Mouse (Mus musculus) neural tube, embryonic 13.5 days (tissue): Measurements from ENCODE around the gene Gm14085. TPM values are rescaled to one million over a fixed set of nuclear protein-coding genes. Genes with fewer than 3 reads are reported as not detected.

Experiments
- ATAC-seq: fragments of 200-750 bp; cut with Nextera tagmentation; 2 replicates; pipeline ENCODE4 v1.8.0; 2017; ENCODE audit warnings: low read depth, mild to moderate bottlenecking, moderate TSS enrichment, moderate library complexity
- H3K27ac ChIP-seq: fragments of 300-500 bp; sonication (generic); replicated peaks from 2 replicates; pipeline ENCODE4 v1.5.1; 2015; ENCODE audit warnings: moderate library complexity, mild to moderate bottlenecking, inconsistent platforms
- H3K27me3 ChIP-seq: fragments of 300-500 bp; sonication (generic); 2 replicates; pipeline ENCODE4 v1.6.1; 2015; ENCODE audit warnings: mild to moderate bottlenecking, inconsistent platforms
- H3K36me3 ChIP-seq: fragments of 300-500 bp; sonication (generic); 2 replicates; pipeline ENCODE4 v1.6.1; 2015; ENCODE audit warnings: mild to moderate bottlenecking, inconsistent platforms
- H3K4me1 ChIP-seq: fragments of 300-500 bp; sonication (generic); replicated peaks from 2 replicates; pipeline ENCODE4 v1.6.1; 2015; ENCODE audit warnings: inconsistent platforms
- H3K4me2 ChIP-seq: fragments of 300-500 bp; sonication (generic); 2 replicates; pipeline ENCODE4 v1.6.1; 2015; ENCODE audit warnings: inconsistent platforms, mild to moderate bottlenecking, moderate library complexity
- H3K4me3 ChIP-seq: fragments of 300-500 bp; sonication (generic); 2 replicates; pipeline ENCODE4 v1.5.1; 2015; ENCODE audit warnings: mild to moderate bottlenecking, inconsistent platforms
- H3K9ac ChIP-seq: fragments of 300-500 bp; sonication (generic); 2 replicates; pipeline ENCODE4 v1.6.1; 2015; ENCODE audit warnings: moderate library complexity, mild to moderate bottlenecking, inconsistent platforms
- H3K9me3 ChIP-seq: fragments of 300-500 bp; sonication (generic); 2 replicates; pipeline ENCODE4 v1.6.1; 2016; ENCODE audit warnings: inconsistent platforms
- WGBS: fragments of 180-500 bp; shearing (Covaris S2); methylation state at CpG from one replicate; pipeline ENCODE4 v1.1.7; 2015; 5-methylcytosine and 5-hydroxymethylcytosine counted together
- polyA plus RNA-seq: library from polyadenylated mRNA; unstranded; fragments of >200 nt; fragmentation: Nextera tagmentation; extraction: Ambion mirVana; gene quantifications from 2 replicates; pipeline ENCODE4 v1.2.1, GENCODE M21; 2015

The Gm14085 gene
- polyA plus RNA-seq, 1 experiment from 2014 or later: not detected

DNA sequence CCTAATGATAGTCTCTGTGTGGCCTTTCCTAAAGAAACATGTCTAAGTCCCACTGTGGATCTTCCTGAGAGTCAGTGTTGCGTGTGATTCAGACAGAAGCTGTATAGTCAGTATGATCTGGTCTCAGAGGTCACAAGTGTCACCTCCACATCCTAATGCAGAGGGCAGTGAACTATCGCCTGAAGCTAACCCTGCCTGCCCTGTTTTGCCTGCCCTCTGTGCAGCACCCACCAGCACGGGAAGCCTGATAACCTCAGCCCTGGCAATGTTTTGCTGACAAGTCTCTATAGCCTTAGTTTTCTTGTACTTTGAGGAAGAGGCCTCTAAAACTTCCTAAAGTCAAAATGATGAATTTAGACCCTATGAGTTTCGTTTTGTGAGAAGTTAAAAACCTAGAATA lies 85.7 kb downstream of the Gm14085 start:
- Histone ChIP-seq H3K9ac (no peak overlapping the region), H3K27ac (no peak overlapping the region), H3K27me3 (no peaks in the 10 kb centered on the region), H3K36me3 (no peaks in the 10 kb centered on the region), H3K4me2 (no peak overlapping the region), H3K4me1 (no peaks in the 10 kb centered on the region), H3K9me3 (no peaks in the 10 kb centered on the region), H3K4me3 (no peak overlapping the region)
- WGBS: 78% methylated on average over 4 of the region's 4 CpGs
- no peak for ATAC-seq

DNA sequence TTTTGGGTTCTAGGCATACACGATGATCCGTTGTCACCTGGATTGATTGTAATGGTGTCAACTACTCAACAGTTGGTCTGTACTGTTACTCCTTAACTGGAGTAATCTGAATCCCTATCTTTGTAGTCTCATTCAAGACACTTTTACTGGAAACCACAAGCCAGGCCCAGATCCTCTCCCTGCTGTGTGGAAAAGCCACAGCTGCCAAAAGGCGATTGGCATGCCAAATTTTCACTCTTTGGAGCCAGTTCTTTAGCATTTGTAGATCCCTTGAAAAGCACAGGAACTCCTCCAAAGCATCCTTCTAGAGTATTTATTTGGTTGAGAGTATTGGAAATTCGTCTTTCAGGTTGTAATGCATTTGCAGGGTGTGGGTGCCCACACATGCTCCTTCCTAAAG lies 86.6 kb downstream of the Gm14085 start:
- H3K27ac ChIP-seq: no peak overlapping the region
- no peaks in the 10 kb centered on the region for H3K9me3 ChIP-seq
- WGBS: 76% methylated on average over 4 of the region's 4 CpGs
- no peak overlapping the region for H3K4me2 ChIP-seq
- no peak for ATAC-seq
- no peak overlapping the region for H3K9ac ChIP-seq
- H3K36me3 ChIP-seq: no peaks in the 10 kb centered on the region
- H3K27me3 ChIP-seq: no peaks in the 10 kb centered on the region
- H3K4me1 ChIP-seq: no peaks in the 10 kb centered on the region
- no peak overlapping the region for H3K4me3 ChIP-seq

DNA sequence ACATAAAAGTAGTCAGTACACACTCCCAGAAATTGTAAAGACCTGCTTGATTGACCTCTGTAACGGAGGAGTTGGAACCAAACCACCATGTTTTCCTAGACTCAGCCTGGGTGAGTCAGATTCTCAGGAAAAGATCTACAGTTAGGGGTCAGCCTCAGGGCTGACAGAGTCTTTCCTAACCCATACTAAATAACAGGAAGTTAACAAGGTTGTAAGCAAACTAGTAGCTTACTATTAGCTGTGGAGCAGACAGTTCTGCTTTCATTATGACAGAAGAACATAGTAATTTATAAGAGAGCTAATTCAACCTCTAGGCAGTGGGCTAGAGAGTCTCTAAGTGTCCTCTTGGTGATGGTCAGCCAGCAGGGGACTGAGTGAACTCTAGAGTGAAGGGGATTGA lies 87.7 kb downstream of the Gm14085 start:
- no peak overlapping the region for H3K4me3 ChIP-seq
- ATAC-seq: no peak
- no peaks in the 10 kb centered on the region for H3K27me3 ChIP-seq
- WGBS: 82% methylated on average over 1 of the region's 1 CpGs
- H3K36me3 ChIP-seq: no peaks in the 10 kb centered on the region
- no peak overlapping the region for H3K4me2 ChIP-seq
- H3K27ac ChIP-seq: no peak overlapping the region
- no peak overlapping the region for H3K9ac ChIP-seq
- H3K9me3 ChIP-seq: no peaks in the 10 kb centered on the region
- no peaks in the 10 kb centered on the region for H3K4me1 ChIP-seq

DNA sequence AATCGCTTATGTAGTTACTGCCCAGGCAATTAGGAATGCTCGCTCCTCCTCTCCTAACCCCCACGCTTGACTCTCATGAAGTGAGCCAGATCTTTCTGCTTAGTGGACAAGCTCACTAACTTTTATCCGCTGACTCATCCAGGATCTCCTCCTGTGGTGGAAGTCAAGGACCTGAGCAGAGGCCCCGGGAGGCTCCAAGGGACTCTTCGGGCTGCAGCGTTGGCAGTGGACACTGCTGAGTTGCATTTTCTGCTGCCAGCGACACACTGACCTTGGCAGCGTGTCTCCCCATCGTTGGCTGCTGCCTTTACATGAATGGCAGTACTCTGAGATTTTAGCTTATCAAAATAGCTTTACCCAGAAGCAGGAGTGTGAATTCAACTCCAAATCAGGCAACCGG lies 90.7 kb downstream of the Gm14085 start:
- Histone ChIP-seq H3K27ac (no peak overlapping the region), H3K9me3 (no peaks in the 10 kb centered on the region), H3K36me3 (no peaks in the 10 kb centered on the region), H3K4me2 (no peak overlapping the region), H3K9ac (no peak overlapping the region), H3K4me1 (no peaks in the 10 kb centered on the region), H3K27me3 (no peaks in the 10 kb centered on the region), H3K4me3 (no peak overlapping the region)
- no peak for ATAC-seq
- WGBS: 75% methylated on average over 11 of the region's 11 CpGs

DNA sequence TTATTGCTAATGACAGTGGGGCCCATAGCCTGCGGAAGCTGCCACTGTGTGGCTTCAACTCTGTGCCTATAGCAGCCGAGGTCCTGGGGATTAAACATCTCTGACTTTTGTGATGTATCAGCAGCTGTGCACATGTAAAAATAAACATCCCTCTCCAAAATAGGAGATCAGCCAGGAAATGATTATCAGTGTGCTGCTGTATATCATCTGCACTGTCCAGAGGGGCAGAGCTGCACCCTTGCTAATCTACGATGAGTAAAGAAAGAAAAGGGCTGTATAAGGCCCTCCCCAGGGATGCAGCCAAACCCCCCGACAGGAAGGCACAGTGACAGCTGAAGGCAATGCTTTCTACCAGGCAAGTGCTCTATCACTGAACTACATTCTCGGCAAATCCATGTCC lies 91.6 kb downstream of the Gm14085 start:
- 62% methylated on average over 5 of the region's 5 CpGs for WGBS
- ATAC-seq: no peak

DNA sequence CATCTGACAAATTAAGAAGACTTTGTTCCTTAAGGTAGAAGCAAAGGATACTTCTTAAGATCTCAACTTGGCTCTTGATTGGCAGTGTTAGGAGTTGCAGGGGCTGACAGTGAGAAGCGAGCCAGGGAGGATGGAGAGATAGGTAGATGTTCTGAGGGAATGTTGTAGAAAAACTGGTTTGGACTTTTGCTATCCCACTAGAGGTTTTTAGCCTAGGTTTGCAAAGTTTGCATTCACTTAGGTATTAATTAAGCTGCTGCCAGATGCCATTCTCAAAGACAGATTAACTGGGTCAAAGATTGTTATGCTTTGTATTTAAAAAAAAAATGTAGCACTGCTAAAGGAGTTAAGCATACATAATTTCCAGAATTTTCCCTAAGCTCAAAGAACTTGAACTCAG lies 92.6 kb downstream of the Gm14085 start:
- Histone ChIP-seq H3K27me3 (no peaks in the 10 kb centered on the region), H3K9ac (no peak overlapping the region), H3K4me2 (no peak overlapping the region), H3K36me3 (no peaks in the 10 kb centered on the region), H3K27ac (no peak overlapping the region), H3K9me3 (no peaks in the 10 kb centered on the region), H3K4me1 (no peaks in the 10 kb centered on the region), H3K4me3 (no peak overlapping the region)
- ATAC-seq: no peak
- WGBS: 83% methylated on average over 1 of the region's 1 CpGs

More for the DNA sequence above, 91.6 kb downstream of the Gm14085 start:
- no peaks in the 10 kb centered on the region for H3K27me3 ChIP-seq
- H3K36me3 ChIP-seq: no peaks in the 10 kb centered on the region
- no peak overlapping the region for H3K27ac ChIP-seq
- no peaks in the 10 kb centered on the region for H3K9me3 ChIP-seq
- H3K9ac ChIP-seq: no peak overlapping the region
- H3K4me3 ChIP-seq: no peak overlapping the region
- no peaks in the 10 kb centered on the region for H3K4me1 ChIP-seq
- no peak overlapping the region for H3K4me2 ChIP-seq

Other genes with a start within 250 kb of the Gm14085 start
- gene Duox2, start 186.5 kb upstream of the Gm14085 start, polyA plus RNA-seq: not detected in 2 replicates
- not detected in 2 replicates for gene Duoxa2, start 186.0 kb upstream of the Gm14085 start, polyA plus RNA-seq
- 0.29 TPM in 1 of 2 replicates, not detected in the other for gene Duoxa1, start 171.2 kb upstream of the Gm14085 start, polyA plus RNA-seq
- 0.06 and 0.13 TPM in 2 replicates for gene Duox1, start 169.3 kb upstream of the Gm14085 start, polyA plus RNA-seq
- 12.7 and 17.2 TPM in 2 replicates for gene Shf, start 115.8 kb upstream of the Gm14085 start, polyA plus RNA-seq
- 0.11 TPM in 1 of 2 replicates, not detected in the other for gene Slc28a2, start 58.5 kb upstream of the Gm14085 start, polyA plus RNA-seq
- 28.1 and 31.1 TPM in 2 replicates for gene Gatm, start 126.4 kb downstream of the Gm14085 start, polyA plus RNA-seq
- 0.43 TPM in 1 of 2 replicates, not detected in the other for gene AA467197, start 152.0 kb downstream of the Gm14085 start, polyA plus RNA-seq
- 6.6 and 7.8 TPM in 2 replicates for gene Slc30a4, start 217.7 kb downstream of the Gm14085 start, polyA plus RNA-seq